Mouse (Mus musculus) gastrocnemius, postnatal 4 days (tissue): Measurements from ENCODE around the gene Kat6b. TPM values are rescaled to one million over a fixed set of nuclear protein-coding genes. Genes with fewer than 3 reads are reported as not detected.

Experiments
- DNase-seq, 2 experiments: peaks; one replicate each; pipeline ENCODE4 v3.0.0; 2021 to 2022; ENCODE audit warnings: low spot score in 2 of 2, mixed read lengths in 2 of 2
- total RNA-seq, 2 experiments: library from RNA; stranded (reverse); gene quantifications; 2 replicates each; pipeline ENCODE4 v1.2.3; 2021

The Kat6b gene
- total RNA-seq, 2 experiments from 2014 or later: 40.7 to 42.3 TPM

DNA sequence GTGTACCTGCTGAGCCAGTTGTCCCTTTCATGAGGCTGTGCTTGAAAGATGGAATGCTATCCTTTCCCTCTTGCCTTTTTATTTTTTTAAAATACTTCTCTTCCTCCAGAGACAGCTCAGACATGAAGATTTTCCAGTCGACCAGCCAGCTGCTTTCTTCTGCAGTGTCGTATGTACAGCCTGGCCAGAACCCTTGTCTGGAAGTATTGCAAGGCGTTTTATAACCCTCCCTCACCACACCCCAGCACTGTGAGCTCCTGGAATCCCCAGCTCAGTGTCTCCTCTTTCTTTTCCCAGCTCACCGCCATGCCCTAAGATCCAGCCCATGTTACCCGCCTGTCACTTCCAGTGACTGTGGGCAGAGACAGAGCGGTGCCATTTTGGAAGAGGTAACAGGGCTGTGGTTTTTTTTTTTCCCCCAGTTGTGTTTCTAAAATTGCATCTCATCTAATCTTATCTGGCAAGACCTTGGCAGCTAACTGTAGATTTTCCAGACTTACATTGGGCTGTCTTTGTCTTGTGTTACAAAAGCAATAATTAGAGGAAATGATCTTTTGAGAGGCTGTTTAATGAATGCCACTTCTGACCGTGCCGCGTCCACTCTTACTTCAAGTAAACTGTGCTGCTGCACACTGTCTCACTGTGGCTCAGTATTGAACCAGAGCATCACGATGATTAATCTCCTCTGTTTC is 77.4 kb downstream of the Kat6b start:
- peak in 1 of 2 experiments; percentile 47 for DNase-seq

DNA sequence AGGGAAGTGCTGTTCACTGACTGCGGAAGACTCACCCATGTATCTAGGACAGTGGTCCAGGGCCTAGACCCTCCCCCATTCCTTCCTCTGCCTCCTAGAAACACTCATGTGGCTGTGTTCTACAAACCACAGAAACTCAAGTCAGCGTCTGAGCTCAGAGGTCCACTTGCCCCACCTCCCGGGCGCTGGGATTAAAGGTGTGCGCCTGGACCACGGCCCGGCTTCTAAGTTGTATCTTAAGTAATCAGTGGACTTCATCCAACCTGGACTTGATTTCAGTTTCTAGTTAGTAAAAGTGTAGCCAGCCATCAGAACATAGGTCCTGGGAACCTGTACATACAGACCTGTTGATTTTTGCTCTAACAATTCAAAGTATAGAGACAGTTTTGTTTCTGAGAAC is 78.2 kb downstream of the Kat6b start:
- DNase-seq: no peak

DNA sequence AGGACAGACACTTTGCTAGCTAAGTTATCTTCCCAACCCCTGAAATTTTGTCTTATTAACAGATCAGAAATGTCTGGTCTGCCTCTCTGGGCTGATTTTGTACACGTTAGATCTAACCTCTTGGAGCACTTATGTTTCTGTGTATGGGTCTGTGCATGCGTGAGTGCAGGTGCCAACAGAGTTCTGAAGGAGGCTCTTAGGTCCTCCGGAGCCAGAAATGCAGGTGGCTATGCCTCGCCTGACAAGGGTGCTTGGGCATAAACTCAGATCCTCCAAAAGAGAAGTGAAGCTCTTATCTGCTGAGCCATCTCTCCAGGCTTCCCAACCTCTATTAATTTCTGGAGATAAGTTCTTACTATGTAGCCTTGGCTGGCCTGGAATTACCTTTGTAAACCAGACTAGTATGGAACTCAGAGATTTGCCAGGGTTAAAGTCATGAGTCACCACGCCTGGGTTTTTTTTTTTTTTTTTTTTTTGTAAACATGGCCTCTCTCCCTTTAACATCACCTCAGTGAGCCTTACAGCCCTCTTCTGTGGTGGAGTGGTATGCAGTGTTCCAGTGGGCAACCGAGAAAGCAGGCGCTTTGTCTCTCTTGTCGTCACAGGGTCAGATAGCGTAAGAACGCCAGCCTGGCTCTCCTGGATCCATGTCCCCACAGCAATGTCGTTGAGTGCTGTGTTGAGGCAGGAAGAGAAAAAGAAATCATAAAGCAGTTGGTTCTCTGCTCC is 79.4 kb downstream of the Kat6b start:
- DNase-seq: no peak

DNA sequence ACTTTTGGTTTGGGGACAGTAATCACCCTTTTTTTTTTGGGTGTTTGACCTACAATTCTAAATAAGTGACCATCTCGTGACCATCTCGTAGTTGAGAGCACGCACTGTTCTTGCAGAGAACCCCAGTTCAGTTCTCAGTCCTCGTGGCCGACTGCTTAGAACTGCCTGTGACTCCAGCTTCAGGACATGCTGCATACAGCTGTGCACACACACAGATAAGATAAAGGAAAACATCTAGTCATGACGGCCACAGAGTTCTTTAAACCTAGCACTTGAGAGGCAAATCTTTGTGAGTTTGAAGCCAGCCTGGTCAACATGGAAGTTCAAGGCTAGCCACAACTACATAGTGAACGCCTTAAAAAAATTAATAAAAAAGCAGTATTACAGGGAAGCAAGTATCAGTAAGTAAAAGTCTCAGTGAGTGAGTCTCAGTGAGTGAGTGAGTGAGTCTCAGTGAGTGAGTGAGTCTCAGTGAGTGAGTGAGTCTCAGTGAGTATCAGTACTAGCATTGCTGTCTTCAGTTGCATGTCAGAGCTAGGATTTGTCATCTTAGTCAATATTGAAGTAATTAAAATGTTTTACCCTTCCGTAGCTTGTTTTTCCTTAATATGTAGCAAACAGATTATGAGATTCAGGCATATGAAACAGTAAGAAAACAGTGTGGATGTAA is 80.3 kb downstream of the Kat6b start:
- no peak for DNase-seq

DNA sequence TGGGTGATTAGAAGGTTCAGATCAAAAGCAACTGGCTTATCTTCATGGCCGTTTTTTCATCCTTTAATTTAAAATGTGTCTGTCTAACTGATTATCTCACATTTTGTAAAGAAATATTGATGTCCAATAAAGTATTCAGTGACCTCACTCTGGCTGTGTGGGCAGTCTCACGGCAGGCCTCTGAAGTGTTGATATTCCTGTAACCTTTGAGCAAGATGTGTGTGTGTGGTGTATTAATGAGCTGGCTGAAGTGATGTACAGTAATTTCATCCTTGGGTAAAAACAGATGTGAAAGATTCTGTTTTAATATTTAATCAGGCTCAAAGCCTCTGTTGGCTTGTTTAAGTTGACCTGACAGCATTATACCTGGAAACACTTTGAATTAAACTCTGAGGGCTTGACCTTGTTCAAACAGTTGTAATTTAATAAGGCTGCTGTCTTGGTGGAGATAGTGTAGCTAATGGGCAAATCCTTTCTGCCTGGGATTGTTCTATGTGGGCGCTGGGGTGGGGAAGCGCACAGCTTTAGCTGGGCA is 82.4 kb downstream of the Kat6b start:
- DNase-seq: no peak

DNA sequence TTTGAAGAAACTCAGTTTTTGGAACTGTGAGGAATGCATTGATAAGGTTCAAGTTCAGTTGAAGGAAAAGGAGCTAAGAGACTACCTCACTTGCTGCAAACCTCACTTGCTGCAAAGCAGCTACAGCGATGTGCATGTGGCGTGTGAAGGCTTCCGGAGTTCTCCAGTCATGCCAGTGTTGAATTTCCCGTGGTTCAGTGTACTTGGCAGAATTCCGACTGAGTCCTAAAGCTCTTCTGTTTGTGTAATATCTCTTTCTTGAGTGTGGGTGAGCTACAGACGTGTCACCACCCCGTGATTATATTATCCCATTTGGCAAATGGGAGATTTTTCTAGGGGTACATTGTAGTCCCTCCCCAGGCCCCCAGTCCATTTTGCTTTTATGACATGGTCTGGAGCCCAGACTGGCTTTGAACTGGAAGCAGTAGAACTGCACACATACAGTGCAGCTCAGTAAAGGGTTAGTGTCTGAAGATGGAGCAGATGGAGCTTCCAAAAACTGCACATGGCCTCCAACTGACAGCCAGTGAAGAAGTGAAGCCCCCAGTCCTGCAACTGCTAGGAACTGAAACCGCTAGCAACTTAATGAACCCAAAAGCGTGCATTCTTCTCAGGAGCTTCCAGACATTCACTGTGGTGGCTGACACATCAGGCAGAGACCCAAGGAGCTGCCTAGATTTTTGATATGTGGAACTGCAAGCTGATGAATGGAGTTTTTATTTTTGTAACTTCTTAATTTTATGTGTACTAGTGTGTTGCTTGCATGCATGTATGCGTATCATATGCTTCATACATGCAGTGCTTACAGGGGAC is 84.5 kb downstream of the Kat6b start:
- DNase-seq: no peak

DNA sequence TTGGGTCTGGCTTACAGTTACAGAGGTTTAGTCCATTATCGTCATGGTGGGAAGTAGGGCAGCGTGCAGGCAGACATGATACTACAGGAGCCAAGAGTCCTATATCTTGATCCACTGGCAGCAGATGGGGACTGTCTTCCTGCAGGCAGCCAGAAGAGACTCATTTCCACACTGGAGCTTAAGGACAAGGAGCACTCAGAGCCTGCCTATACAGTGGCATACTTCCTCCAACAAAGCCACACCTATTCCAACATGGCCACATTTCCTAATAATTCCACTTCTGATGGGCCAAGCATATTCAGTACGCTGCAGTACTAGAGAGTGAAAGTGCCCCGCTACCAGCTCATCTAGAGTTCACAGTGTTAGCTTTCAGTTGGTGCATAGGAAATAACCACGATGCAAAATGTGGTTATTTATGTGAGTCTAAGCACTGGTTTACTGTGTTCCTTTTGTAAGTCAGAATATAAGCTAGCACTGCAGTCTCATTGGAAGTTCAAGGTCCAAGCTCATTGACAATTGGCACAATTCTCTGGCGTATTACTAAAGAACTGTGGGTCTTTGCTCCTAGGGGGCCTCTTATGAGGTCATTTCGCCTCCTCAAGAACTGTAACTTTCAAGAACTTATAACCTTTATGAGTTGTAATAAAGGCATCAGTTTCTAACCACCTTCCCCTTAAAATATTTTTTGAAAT is 86.2 kb downstream of the Kat6b start:
- no peak for DNase-seq

DNA sequence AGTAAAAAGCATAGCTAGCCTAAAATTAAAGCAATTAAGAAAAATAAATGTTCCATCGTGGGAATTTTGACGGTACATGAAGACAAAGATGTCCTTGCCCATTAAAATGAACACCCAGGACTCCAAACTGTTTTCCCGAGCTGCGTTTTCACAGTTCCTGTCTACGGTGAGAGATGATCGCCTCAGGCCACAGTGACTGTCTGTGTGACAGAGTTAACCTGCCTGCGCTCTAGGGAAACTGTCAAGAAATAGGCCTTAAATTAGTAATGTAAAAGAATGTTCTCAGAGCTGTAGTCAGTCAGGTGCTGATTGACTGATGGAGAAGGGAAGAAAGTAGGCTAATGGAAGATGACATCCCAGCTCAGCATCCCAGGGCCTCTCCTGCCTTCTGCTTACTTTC is 87.6 kb downstream of the Kat6b start:
- no peak for DNase-seq

DNA sequence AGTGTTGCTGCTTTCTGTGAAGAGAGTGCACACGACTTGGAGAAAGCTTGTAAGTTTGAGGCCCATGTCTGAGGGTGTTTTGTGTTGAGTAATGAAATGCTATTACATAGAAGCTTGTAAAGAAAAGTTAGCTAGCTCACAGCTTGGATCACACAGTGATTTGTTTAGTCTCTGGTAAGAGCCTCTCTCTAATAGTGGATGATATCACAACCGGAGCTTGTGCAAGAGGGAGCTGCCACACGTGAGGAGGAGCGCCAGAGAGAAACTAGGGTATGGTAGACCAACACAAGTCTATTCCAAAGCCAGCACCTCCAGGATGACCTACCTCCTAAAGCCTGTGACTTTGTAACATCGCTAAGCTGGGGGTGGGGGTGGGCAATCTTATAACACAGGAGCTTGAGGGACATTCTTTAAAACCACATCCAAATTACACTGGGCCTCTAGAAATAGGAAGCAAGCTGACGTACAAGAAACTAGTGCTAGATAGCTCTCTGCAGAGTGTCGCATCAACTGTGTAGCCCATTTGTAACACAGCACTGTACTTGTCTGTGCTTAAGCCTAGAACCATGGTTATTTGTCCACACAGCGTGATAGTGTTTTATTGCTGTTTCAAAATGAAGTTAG is 93.6 kb downstream of the Kat6b start:
- DNase-seq: no peak

DNA sequence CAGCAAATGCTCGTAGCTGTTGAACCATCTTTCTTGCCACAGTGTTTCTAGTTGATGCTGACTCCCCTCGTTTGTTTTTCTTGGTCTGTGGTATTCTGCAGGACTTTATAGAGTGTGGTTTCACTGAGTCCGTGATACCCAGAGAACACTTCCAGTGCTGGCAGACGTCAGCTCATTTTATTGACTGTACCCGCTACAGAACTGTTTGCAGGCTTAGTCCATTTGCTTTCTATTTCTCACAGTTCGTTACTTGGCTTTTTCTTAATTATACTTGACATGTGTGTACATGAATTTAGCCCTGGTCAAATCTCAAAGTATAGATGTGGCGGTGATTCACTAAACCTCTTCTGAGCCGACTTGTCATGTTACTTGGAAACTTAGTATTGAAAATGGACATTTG is 95.6 kb downstream of the Kat6b start:
- DNase-seq: no peak

DNA sequence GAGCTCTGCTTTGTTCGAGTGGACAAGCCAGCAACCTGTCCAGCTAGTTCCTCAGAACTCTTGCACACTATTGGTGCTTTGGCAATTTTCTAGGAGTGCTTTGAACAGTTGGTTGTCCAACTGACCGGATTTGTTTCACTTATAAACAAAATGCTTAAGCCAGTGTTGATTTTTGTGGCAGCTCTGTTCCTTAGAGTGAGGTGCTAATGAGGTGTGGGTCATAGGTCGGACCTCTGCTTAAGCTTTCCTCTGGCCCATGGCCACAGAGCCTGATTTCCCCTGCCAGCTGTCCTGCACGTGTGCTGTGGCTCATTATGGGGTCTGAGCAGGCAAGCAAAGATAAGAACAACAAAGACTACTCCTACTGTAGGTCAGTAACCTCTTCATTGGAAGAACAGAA is 100.0 kb downstream of the Kat6b start:
- DNase-seq: no peak

DNA sequence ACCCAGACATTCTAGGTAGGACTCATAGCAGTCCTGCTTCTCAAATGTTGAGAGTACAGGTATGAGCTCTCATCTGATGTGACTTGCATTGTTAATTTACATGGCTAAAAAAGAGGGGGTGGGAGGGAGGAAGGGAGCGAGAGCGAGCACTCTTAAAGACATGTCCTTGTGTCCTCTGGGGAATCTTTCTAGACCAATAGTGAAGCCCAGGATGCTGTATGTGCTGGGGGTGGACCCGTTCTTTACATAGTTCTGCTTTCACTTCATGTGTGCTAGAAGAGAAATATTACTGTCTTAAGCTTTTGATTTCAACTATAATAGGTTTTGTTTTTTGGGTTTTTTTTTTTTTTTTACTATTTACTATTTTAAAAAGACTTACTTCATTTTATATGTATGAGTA is 101.1 kb downstream of the Kat6b start:
- DNase-seq: no peak

DNA sequence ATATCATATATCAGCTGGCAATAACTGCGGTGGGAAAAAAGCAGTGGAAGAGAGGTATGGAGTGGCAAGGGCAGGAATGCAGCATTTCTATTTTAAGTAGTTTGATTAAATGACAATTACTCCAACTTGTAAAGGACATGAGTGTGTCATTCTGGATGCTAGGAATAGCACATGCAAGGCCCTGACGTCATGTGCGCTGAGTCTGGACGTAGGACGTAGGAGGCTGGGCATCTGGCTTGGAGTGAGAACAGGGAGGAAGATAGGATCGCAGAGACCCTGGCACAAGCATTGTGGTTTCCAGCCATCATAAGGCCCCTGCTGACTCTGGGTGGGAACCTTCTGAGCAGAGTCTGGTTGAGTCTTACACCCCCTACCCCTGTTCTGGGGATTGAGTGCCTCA is 101.8 kb downstream of the Kat6b start:
- DNase-seq: no peak

DNA sequence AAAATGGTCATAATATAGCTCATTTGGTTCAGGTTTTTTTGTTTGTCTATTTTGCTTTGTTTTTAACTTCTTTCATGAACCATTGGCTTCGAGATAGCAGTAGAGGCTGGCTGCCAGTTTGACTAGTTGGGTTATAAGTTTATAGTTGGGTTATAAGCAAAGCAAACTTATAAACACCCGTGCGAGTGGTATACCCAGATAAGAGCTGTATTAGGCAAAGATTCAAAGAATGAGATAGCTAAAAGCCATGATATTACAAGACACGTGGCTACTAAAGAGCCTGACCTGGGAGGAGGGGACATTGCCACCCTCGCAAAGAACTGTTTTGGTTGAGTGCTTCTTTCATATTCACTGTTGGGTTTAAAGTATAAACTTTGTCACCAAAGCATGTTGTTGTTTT is 102.6 kb downstream of the Kat6b start:
- no peak for DNase-seq

DNA sequence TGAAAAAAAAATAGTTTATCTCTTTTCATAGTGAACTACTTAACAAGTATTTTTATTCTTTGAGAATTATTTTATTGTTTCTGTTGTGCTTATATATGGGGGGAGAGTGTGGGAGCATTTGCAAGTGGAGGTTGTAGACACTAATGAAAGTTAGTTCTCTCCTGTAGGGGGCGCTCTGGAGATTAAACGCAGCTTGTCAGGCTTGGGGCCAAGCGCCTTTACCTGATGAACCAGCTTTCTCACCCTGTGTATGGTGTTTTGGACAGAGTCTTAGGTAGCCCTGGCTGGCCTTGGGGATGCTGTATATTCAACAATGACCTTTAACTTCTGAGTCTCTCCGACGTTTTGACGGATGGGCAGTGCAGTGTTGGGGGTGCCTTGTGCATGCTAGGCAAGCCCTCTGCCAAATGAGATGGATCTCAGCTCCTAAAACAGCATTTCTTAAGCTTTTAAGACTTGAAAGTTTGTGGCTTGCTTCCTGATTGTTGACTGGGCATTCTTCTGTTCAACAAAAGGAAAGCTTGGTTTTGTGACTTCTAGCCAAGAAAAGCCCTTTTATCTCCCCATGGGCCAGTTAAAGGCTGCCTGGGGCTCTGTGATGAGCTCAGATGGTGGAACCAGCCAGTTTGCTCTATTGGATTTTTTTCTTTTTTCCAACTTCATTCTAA is 103.4 kb downstream of the Kat6b start:
- no peak for DNase-seq

DNA sequence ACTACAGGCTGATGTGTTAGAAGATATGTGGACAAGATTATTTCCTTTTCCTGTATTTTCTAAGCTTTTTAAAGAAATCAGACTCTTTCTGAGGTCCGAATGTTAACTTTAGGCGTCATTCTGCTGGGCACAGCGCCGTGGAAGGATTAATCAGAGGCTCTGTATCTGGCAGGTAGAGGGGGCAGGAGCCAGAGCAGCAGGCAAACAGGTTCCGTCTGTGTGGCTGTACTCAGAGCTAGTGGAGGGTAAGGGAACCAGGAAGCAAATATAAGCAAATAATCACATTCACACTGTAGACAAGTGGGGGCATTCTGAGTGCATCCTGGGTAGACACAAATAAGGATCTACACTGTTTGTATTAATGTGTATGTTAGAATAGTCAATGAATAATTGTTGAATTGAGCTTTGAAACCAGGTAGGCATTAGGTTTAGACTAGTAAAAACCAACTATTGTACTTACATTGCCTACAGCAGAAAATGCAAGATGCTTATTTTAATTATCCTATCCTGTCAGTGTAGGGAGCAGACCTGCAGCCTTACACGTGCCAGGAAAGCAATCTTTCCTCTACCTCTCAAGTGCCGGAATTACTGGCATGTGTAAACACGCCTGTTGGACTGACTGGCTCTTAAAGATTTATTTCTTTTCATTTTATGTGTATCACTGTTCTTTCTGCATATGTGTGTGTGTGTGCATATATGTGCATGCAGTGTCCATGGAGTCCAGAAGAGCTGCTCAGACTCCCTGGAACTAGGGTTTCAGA is 104.4 kb downstream of the Kat6b start:
- DNase-seq: no peak

DNA sequence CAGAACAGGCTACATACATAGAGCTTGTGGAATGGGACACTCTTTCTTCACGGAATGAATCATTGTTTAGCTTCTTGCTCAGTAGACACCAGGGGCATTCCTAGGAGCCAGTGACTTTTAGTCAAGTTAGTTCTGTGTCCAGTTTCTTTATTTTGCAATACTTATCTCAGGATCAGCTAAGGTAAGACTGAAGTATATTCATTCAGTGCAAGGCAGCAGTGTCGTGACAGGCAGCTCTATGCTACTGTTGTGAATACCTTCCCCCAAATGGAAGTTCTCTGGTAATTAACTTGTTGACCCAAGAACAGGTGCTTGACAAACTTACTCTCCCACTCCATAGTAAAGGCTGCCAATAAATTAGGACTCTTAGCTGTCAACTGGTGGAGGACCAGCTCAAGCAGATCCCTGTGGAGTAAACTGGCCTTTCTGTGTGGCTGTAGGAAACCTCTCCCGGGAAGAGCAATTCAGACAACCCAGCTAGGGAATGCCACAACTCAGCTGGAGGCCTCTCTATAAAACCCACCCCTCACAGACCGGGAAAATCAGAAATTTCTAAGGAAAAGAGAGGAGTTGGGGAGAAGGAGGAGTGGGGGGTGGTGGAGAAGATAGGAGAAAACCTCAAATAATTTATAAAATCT is 105.4 kb downstream of the Kat6b start:
- DNase-seq: no peak

DNA sequence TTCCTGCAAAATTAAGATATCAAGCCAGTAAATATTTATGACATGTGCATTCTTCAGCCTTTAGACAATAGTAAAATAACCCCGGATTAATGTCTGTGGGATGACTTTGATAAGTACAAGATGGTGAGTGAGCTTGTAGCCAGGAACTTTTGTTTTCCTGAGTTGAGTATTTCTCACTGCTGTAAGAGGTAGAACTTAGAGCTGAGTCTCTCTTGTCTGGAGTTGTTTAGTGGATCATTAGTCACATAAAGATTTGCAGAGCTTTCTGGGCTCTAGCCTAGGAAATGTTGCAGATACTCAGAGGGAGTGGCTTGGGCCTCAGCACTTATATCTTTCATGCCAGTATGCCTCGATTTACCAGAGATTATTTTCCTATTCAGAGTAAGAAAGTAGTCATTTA is 106.7 kb downstream of the Kat6b start:
- DNase-seq: no peak
